Mouse (Mus musculus): ENCODE results near the gene Prdm1. TPM values are rescaled to one million over a fixed set of nuclear protein-coding genes. Genes with fewer than 3 reads are reported as not detected.
A peak's percentile ranks its signal among the peaks of the same experiment; 100 is the strongest.

The Prdm1 gene
- total RNA-seq, 2 experiments from 2014 or later, result 2.4 to 2.5 TPM

- peak; percentile 30 for DNase-seq
These were observed 71.3 kb downstream of the Prdm1 start for GRCm38 (mm10) chr10:44456757-44457595.

- DNase-seq, result no peak
These were observed 73.5 kb downstream of the Prdm1 start for GRCm38 (mm10) chr10:44454753-44455152.

GRCm38 (mm10) chr10:44454111-44454510 is 74.2 kb downstream of the Prdm1 start:
- no peak for DNase-seq

GRCm38 (mm10) chr10:44450835-44451234 is 77.5 kb downstream of the Prdm1 start:
- no peak for DNase-seq

- DNase-seq, result no peak
These were observed 78.2 kb downstream of the Prdm1 start for GRCm38 (mm10) chr10:44450108-44450507.

- DNase-seq, result no peak
These were observed 78.6 kb downstream of the Prdm1 start for GRCm38 (mm10) chr10:44449666-44450065.

GRCm38 (mm10) chr10:44448165-44448564 is 80.1 kb downstream of the Prdm1 start:
- DNase-seq, result no peak

- DNase-seq, result no peak
These were observed 80.7 kb downstream of the Prdm1 start for GRCm38 (mm10) chr10:44447406-44448139.

GRCm38 (mm10) chr10:44447001-44447400 is 81.3 kb downstream of the Prdm1 start:
- no peak for DNase-seq

- DNase-seq, result no peak
These were observed 83.9 kb downstream of the Prdm1 start for GRCm38 (mm10) chr10:44444415-44444814.

- DNase-seq, result no peak
These were observed 84.6 kb downstream of the Prdm1 start for GRCm38 (mm10) chr10:44443696-44444095.

GRCm38 (mm10) chr10:44439732-44440131 is 88.6 kb downstream of the Prdm1 start:
- no peak for DNase-seq

GRCm38 (mm10) chr10:44437614-44438013 is 90.7 kb downstream of the Prdm1 start:
- DNase-seq, result no peak

GRCm38 (mm10) chr10:44435956-44436355 is 92.3 kb downstream of the Prdm1 start:
- DNase-seq, result no peak

GRCm38 (mm10) chr10:44434702-44435181 is 93.6 kb downstream of the Prdm1 start:
- DNase-seq, result no peak

GRCm38 (mm10) chr10:44432235-44432634 is 96.1 kb downstream of the Prdm1 start:
- no peak for DNase-seq

- no peak for DNase-seq
These were observed 96.6 kb downstream of the Prdm1 start for GRCm38 (mm10) chr10:44431689-44432088.

- no peak for DNase-seq
These were observed 99.0 kb downstream of the Prdm1 start for GRCm38 (mm10) chr10:44429177-44429888.

- DNase-seq, result no peak
These were observed 100.4 kb downstream of the Prdm1 start for GRCm38 (mm10) chr10:44427891-44428361.

- no peak for DNase-seq
These were observed 100.9 kb downstream of the Prdm1 start for GRCm38 (mm10) chr10:44427426-44427825.

- peak; percentile 28 for DNase-seq
These were observed 103.3 kb downstream of the Prdm1 start for GRCm38 (mm10) chr10:44425013-44425412.

- DNase-seq, result no peak
These were observed 106.4 kb downstream of the Prdm1 start for GRCm38 (mm10) chr10:44421896-44422295.

- no peak for DNase-seq
These were observed 108.1 kb downstream of the Prdm1 start for GRCm38 (mm10) chr10:44420211-44420610.

Data from heart, postnatal 4 days (tissue).